Mouse (Mus musculus) limb, embryonic 15.5 days (tissue): ENCODE data around the gene Ctla4. TPM values are rescaled to one million over a fixed set of nuclear protein-coding genes. Genes with fewer than 3 reads are reported as not detected.

Source experiments
- ATAC-seq: fragments of 200-750 bp; cut with Nextera tagmentation; 2 replicates; pipeline ENCODE4 v1.8.0; 2017; ENCODE audit warnings: low read depth, moderate TSS enrichment; ENCODE audit not compliant: insufficient number of reproducible peaks, low FRiP score, low TSS enrichment
- H3K27ac ChIP-seq: fragments of 300-500 bp; sonication (generic); 2 replicates; pipeline ENCODE4 v1.5.1; 2015; ENCODE audit warnings: moderate library complexity, mild to moderate bottlenecking, inconsistent platforms
- H3K27me3 ChIP-seq: fragments of 300-500 bp; sonication (generic); 2 replicates; pipeline ENCODE4 v1.6.1; 2015; ENCODE audit warnings: inconsistent platforms
- H3K36me3 ChIP-seq: fragments of 300-500 bp; sonication (generic); 2 replicates; pipeline ENCODE4 v1.6.1; 2015; ENCODE audit warnings: inconsistent platforms
- H3K4me1 ChIP-seq: fragments of 300-500 bp; sonication (generic); 2 replicates; pipeline ENCODE4 v1.6.1; 2015; ENCODE audit warnings: inconsistent platforms
- H3K4me2 ChIP-seq: fragments of 300-500 bp; sonication (generic); 2 replicates; pipeline ENCODE4 v1.6.1; 2015; ENCODE audit warnings: mild to moderate bottlenecking, inconsistent platforms
- H3K4me3 ChIP-seq: fragments of 300-500 bp; sonication (generic); 2 replicates; pipeline ENCODE4 v1.5.1; 2015; ENCODE audit warnings: mild to moderate bottlenecking, inconsistent platforms
- H3K9ac ChIP-seq: fragments of 300-500 bp; sonication (generic); 2 replicates; pipeline ENCODE4 v1.6.1; 2015; ENCODE audit warnings: inconsistent platforms
- H3K9me3 ChIP-seq: fragments of 300-500 bp; sonication (generic); 2 replicates; pipeline ENCODE4 v1.6.1; 2016; ENCODE audit warnings: inconsistent platforms
- WGBS: fragments of 180-500 bp; shearing (Covaris S2); methylation state at CpG from one replicate; pipeline ENCODE4 v1.1.7; 2015; 5-methylcytosine and 5-hydroxymethylcytosine counted together
- polyA plus RNA-seq: library from polyadenylated mRNA; unstranded; fragments of >200 nt; fragmentation: Nextera tagmentation; extraction: Ambion mirVana; gene quantifications from 2 replicates; pipeline ENCODE4 v1.2.1, GENCODE M21; 2015

Ctla4 gene
- polyA plus RNA-seq, 1 experiment from 2014 or later: 0.51 TPM

GRCm38 (mm10) chr1:60936963-60937711 is 50.3 kb downstream of the Ctla4 start:
- Histone ChIP-seq H3K27ac (no peak overlapping the region), H3K4me2 (no peak overlapping the region), H3K9ac (no peak overlapping the region), H3K36me3 (no peaks in the 10 kb centered on the region), H3K27me3 (no peaks in the 10 kb centered on the region; the same call in 1 of the 2 replicates), H3K4me3 (no peak overlapping the region), H3K9me3 (no peaks in the 10 kb centered on the region), H3K4me1 (peaks cover 3% of the 10 kb centered on the region; the same call in 1 of the 2 replicates)
- 73% methylated on average over 6 of the region's 6 CpGs for WGBS
- no peak for ATAC-seq

GRCm38 (mm10) chr1:60938256-60938655 is 51.5 kb downstream of the Ctla4 start:
- Histone ChIP-seq H3K9ac (no peak overlapping the region), H3K4me1 (peaks cover 3% of the 10 kb centered on the region; the same call in 1 of the 2 replicates)
- WGBS: 72% methylated on average over 2 of the region's 2 CpGs

GRCm38 (mm10) chr1:60938974-60939373 is 52.2 kb downstream of the Ctla4 start:
- Histone ChIP-seq H3K36me3 (no peaks in the 10 kb centered on the region), H3K9me3 (no peaks in the 10 kb centered on the region), H3K4me1 (peaks cover 3% of the 10 kb centered on the region; the same call in 1 of the 2 replicates), H3K4me2 (no peak overlapping the region), H3K9ac (no peak overlapping the region), H3K27me3 (no peaks in the 10 kb centered on the region; the same call in 1 of the 2 replicates), H3K4me3 (no peak overlapping the region), H3K27ac (no peak overlapping the region)
- no peak for ATAC-seq
- WGBS: 88% methylated on average over 5 of the region's 5 CpGs

More at GRCm38 (mm10) chr1:60938256-60938655, 51.5 kb downstream of the Ctla4 start:
- Histone ChIP-seq H3K9me3 (no peaks in the 10 kb centered on the region), H3K27me3 (no peaks in the 10 kb centered on the region; the same call in 1 of the 2 replicates), H3K4me2 (no peak overlapping the region), H3K27ac (no peak overlapping the region), H3K36me3 (no peaks in the 10 kb centered on the region), H3K4me3 (no peak overlapping the region)
- ATAC-seq: no peak

GRCm38 (mm10) chr1:60940023-60940422 is 53.2 kb downstream of the Ctla4 start:
- H3K27ac ChIP-seq: no peak overlapping the region
- H3K4me2 ChIP-seq: no peak overlapping the region
- H3K36me3 ChIP-seq: no peaks in the 10 kb centered on the region
- WGBS: 78% methylated on average over 3 of the region's 3 CpGs
- H3K4me1 ChIP-seq: peaks cover 3% of the 10 kb centered on the region; the same call in 1 of the 2 replicates
- no peak for ATAC-seq
- no peak overlapping the region for H3K9ac ChIP-seq
- H3K4me3 ChIP-seq: no peak overlapping the region
- H3K27me3 ChIP-seq: no peaks in the 10 kb centered on the region; the same call in 1 of the 2 replicates
- H3K9me3 ChIP-seq: no peaks in the 10 kb centered on the region

DNA sequence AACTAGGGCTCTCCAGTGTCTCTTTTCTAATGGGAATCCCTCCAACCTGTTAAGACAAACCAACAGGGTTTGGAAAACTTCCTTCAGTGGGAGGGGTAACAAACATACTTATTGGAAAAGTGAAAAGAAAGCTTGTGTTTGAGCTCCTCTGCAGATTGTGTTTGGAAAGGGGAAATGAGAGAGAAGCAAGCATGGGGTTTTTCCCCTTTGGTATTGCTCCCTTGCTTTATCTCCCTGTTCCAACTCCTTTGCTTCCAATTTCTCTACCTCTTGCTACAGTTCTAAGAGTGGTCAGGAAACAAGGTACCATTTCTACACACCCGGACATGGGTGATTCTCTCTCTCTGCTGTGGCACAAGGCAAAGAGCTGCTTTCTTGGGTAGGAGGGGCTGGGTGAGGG is 53.8 kb downstream of the Ctla4 start:
- WGBS: 79% methylated on average over 1 of the region's 1 CpGs
- Histone ChIP-seq H3K4me3 (no peak overlapping the region), H3K27ac (no peak overlapping the region), H3K27me3 (no peaks in the 10 kb centered on the region; the same call in 1 of the 2 replicates), H3K4me1 (peaks cover 3% of the 10 kb centered on the region; the same call in 1 of the 2 replicates), H3K36me3 (no peaks in the 10 kb centered on the region), H3K9ac (no peak overlapping the region), H3K9me3 (no peaks in the 10 kb centered on the region), H3K4me2 (no peak overlapping the region)
- ATAC-seq: no peak

DNA sequence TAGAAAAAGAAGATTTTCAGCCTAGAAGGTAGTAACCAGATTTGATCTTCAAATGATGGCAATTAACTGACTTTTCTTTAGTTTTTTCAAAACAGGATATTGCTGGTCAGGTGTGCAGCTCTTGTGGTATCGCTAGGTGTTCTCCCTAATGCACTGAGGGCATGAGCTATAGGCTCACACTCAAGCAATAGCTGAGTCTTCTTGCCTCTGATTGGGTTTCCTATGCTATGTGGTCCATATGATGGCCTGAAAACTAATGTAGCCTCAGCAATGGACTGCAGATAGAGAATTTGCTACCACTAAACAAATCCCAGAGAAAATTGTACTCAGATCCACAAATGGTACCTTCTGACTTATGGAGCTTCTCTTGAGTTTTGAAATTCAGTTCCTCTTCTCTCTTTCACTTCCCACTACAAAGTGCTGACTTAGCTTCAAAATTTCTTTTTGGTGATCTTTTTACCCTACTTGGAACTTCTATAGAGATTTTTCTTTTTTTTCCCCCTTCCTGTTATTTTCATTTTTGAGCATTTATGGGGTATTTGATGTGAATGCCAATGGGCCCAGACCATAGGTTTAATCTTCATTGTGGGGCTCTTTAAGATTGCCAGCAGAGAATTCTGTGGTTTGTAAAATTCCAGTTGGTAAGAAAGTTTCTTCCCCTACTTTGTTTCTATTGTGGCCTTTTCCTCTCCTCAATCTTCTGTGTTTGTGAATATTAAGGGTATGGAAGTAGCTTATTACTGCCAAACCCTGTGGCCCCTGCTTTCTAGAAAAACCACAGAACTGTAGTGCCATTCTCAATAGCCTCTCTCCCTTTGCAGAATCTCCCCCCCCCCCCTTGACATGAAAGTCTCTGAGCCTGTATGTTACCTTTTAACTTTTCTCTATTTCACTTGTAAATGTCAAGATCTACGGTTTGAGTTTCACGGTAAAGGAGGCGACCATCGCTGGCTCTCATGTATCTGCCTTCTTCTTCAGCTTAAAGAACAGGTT is 54.6 kb downstream of the Ctla4 start:
- Histone ChIP-seq H3K4me2 (no peak overlapping the region), H3K27ac (no peak overlapping the region), H3K4me3 (no peak overlapping the region), H3K9ac (no peak overlapping the region), H3K4me1 (peaks cover under 1% of the 10 kb centered on the region; the same call in 1 of the 2 replicates), H3K9me3 (no peaks in the 10 kb centered on the region), H3K27me3 (no peaks in the 10 kb centered on the region; the same call in 1 of the 2 replicates), H3K36me3 (no peaks in the 10 kb centered on the region)
- no peak for ATAC-seq
- whole genome bisulfite sequencing: 79% methylated on average over 5 of the region's 5 CpGs

GRCm38 (mm10) chr1:60942921-60943320 is 56.1 kb downstream of the Ctla4 start:
- Histone ChIP-seq H3K36me3 (no peaks in the 10 kb centered on the region), H3K27me3 (no peaks in the 10 kb centered on the region), H3K4me1 (no peaks in the 10 kb centered on the region), H3K27ac (no peak overlapping the region), H3K9ac (no peak overlapping the region), H3K4me2 (no peak overlapping the region), H3K9me3 (no peaks in the 10 kb centered on the region), H3K4me3 (no peak overlapping the region)
- ATAC-seq: no peak
- WGBS: 73% methylated on average over 2 of the region's 2 CpGs

DNA sequence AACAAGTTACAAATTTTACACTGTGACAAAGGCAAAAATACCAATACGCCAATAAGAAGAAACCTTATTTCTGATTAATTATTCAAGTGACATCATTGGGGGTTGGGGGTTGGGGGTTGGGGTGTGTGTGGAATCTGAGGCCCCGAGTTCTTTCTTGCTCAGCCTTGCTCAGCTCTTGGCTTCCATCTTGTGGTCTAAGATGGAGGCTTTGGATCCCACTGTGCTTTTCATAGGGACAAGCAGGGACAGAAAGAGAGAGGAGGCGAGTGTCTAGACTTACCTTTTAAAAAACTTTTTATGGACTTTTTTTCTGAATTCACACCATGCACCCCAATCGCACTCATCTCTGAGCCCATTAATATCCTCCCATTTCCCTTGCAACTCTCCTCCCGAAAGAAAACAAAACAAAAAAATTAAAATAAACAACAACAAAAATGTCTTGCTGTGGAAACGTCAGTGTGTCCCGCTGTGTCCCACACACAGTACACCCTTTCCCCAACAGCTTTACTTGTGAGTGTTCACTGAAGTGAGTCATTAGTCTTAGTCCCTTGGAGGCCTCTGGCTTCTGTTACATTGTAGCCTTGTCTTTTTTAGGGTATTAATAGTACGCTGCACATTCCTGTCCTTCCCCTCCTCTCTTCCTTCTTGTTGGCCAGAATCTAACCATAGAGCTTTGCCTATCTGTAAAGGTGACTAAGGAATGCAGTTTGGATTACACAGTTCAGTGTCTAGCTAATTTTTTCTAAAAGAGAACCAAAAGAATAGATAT is 59.0 kb downstream of the Ctla4 start:
- Histone ChIP-seq H3K36me3 (no peaks in the 10 kb centered on the region), H3K27me3 (no peaks in the 10 kb centered on the region), H3K4me3 (no peak overlapping the region), H3K27ac (no peak overlapping the region), H3K9me3 (no peaks in the 10 kb centered on the region), H3K9ac (no peak overlapping the region), H3K4me2 (no peak overlapping the region), H3K4me1 (no peaks in the 10 kb centered on the region)
- ATAC-seq: no peak
- 85% methylated on average over 8 of the region's 8 CpGs for WGBS

- H3K4me1 ChIP-seq: 0 out of 2 replicates have a peak, but pooled peaks cover 2% of the 10 kb centered on the region
- no peaks in the 10 kb centered on the region for H3K9me3 ChIP-seq
- no peak overlapping the region for H3K9ac ChIP-seq
- no peak for ATAC-seq
- H3K4me3 ChIP-seq: no peak overlapping the region
- no peaks in the 10 kb centered on the region for H3K36me3 ChIP-seq
- H3K4me2 ChIP-seq: no peak overlapping the region
- WGBS: 63% methylated on average over 6 of the region's 6 CpGs
- H3K27me3 ChIP-seq: no peaks in the 10 kb centered on the region
- H3K27ac ChIP-seq: no peak overlapping the region
Observed at GRCm38 (mm10) chr1:60948112-60948511, 61.3 kb downstream of the Ctla4 start.

DNA sequence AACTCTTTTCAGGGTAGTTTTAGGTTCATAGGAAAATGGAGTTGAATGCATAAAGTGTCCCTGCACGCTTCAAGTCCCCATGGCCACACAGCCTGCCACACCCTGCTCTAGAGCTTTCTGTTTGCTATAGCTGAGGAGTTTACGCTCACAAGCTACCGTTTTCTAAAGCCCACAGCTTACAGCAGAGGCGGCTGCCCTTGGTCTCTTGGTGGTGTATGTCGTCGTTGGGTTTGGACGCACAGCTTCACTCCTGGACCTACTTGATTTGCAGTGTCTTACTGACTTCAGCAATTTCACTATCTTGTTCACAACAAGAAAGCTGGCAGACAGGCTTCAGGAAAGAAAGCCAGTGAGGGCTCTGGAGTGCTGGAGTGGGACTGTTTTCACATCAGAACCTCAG is 66.2 kb downstream of the Ctla4 start:
- Histone ChIP-seq H3K27me3 (no peaks in the 10 kb centered on the region), H3K36me3 (no peaks in the 10 kb centered on the region), H3K27ac (no peak overlapping the region), H3K4me1 (0 out of 2 replicates have a peak, but pooled peaks cover 2% of the 10 kb centered on the region), H3K4me3 (no peak overlapping the region), H3K4me2 (no peak overlapping the region), H3K9me3 (no peaks in the 10 kb centered on the region), H3K9ac (no peak overlapping the region)
- ATAC-seq: no peak
- WGBS: 58% methylated on average over 7 of the region's 7 CpGs

DNA sequence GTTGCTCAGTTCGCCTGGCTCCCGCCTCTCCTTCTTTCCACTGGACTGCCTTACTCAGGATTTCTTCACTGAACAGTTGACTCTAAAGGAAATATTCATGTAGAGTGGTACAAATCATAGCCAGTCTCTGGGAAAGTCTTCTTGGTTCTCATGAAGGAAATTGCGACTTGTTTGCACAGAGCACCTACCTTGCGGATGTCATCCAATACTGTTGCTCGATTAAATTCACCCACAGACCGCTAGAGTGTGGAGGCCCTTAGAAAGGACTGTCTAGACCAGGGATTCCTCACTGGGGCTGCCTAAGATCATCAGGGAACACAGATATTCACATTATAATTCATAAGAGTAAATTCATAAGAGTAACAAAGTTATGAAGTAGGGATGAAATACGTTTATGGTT is 66.9 kb downstream of the Ctla4 start:
- Histone ChIP-seq H3K4me2 (no peak overlapping the region), H3K27ac (no peak overlapping the region), H3K4me3 (no peak overlapping the region), H3K4me1 (0 out of 2 replicates have a peak, but pooled peaks cover 2% of the 10 kb centered on the region), H3K9me3 (no peaks in the 10 kb centered on the region), H3K9ac (no peak overlapping the region), H3K36me3 (no peaks in the 10 kb centered on the region), H3K27me3 (no peaks in the 10 kb centered on the region)
- ATAC-seq: no peak
- 84% methylated on average over 7 of the region's 7 CpGs for WGBS
